Mouse (Mus musculus): ENCODE data around the gene Olfr13.
"Not testable (repeated sequence)": the region's sequence is repeated elsewhere in the genome, so short reads cannot be mapped to it uniquely, and the experiment has no call there.

Olfr13 gene

GRCm38 (mm10) chr6:43171840-43172239 lies at the start of gene Olfr13:
Gene Olfr13 (plus strand): TSS chr6:43172140.
- DNase-seq (ENCODE audit: low read depth in 1 of 2, low spot score in 2 of 2): no peak

GRCm38 (mm10) chr6:43146267-43146666 lies 25.7 kb upstream of the Olfr13 start, which contains the start of gene Olfr237-ps1:
Gene Olfr237-ps1 (plus strand): TSS chr6:43146567.
- DNase-seq (ENCODE audit: low read depth in 1 of 2, low spot score in 2 of 2): not testable (repeated sequence)

- no peak for DNase-seq (ENCODE audit: low read depth in 1 of 2, low spot score in 2 of 2)
Observed at GRCm38 (mm10) chr6:43159502-43159901, 12.4 kb upstream of the Olfr13 start.

GRCm38 (mm10) chr6:43162982-43163381 lies 9.0 kb upstream of the Olfr13 start, which contains the start of gene Olfr437:
Gene Olfr437 (plus strand): TSS chr6:43163282.
- DNase-seq (ENCODE audit: low read depth in 1 of 2, low spot score in 2 of 2): no peak

GRCm38 (mm10) chr6:43167246-43167645 lies 4.7 kb upstream of the Olfr13 start:
- no peak for DNase-seq (ENCODE audit: low read depth in 1 of 2, low spot score in 2 of 2)

GRCm38 (mm10) chr6:43178129-43178528 lies 6.2 kb downstream of the Olfr13 start:
- no peak for DNase-seq (ENCODE audit: low read depth in 1 of 2, low spot score in 2 of 2)

- DNase-seq (ENCODE audit: low read depth in 1 of 2, low spot score in 2 of 2): no peak
Observed at GRCm38 (mm10) chr6:43178584-43179501, 6.9 kb downstream of the Olfr13 start.

GRCm38 (mm10) chr6:43190986-43191385 lies 19.0 kb downstream of the Olfr13 start:
- DNase-seq (ENCODE audit: low read depth in 1 of 2, low spot score in 2 of 2): no peak

GRCm38 (mm10) chr6:43196781-43197180 lies 24.8 kb downstream of the Olfr13 start, which contains the start of gene Olfr435:
Gene Olfr435 (plus strand): TSS chr6:43197146.
- DNase-seq (ENCODE audit: low read depth in 1 of 2, low spot score in 2 of 2): no peak

GRCm38 (mm10) chr6:43198094-43198493 lies 26.2 kb downstream of the Olfr13 start:
- no peak for DNase-seq (ENCODE audit: low read depth in 1 of 2, low spot score in 2 of 2)

- no peak for DNase-seq (ENCODE audit: low read depth in 1 of 2, low spot score in 2 of 2)
Observed at GRCm38 (mm10) chr6:43202786-43203185, 30.8 kb downstream of the Olfr13 start.

- no peak for DNase-seq (ENCODE audit: low read depth in 1 of 2, low spot score in 2 of 2)
Observed at GRCm38 (mm10) chr6:43205355-43205754, 33.4 kb downstream of the Olfr13 start.

- DNase-seq (ENCODE audit: low read depth in 1 of 2, low spot score in 2 of 2): not testable (repeated sequence)
Observed at GRCm38 (mm10) chr6:43212873-43213272, 40.9 kb downstream of the Olfr13 start, which contains the start of gene Olfr434. Gene Olfr434 (plus strand): TSS chr6:43213021.

Measured in monocyte, adult 2 months (primary cell).